Mouse (Mus musculus) cerebellum, adult (tissue): ENCODE results near the gene Dach1.

Source experiments
- ATAC-seq: cut with Nextera tagmentation; 2 replicates; pipeline ENCODE4 v1.9.2; 2017; ENCODE audit warnings: mild to moderate bottlenecking, moderate library complexity, mixed read lengths; ENCODE audit not compliant: insufficient number of reproducible peaks, low FRiP score, low TSS enrichment

The Dach1 gene

DNA sequence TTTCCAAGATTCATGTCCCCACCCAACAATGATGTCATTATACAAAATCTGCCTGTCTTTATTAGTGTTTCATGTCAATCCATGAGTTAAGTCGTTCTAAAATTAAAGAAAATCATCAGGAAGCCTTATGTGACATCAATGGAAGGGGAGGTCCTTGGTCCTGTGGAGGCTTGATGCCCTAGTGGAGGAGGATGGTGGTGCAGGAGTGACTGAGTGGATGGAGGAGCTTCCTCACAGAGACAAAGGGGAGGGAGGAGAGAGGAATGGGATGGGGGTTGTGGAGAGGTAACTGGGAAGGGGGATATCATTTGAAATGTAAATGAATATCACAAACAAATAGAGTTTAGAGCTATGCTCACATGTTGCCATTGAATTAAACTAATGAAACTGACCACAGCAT is 287.6 kb downstream of the Dach1 start:
- ATAC-seq = no peak

DNA sequence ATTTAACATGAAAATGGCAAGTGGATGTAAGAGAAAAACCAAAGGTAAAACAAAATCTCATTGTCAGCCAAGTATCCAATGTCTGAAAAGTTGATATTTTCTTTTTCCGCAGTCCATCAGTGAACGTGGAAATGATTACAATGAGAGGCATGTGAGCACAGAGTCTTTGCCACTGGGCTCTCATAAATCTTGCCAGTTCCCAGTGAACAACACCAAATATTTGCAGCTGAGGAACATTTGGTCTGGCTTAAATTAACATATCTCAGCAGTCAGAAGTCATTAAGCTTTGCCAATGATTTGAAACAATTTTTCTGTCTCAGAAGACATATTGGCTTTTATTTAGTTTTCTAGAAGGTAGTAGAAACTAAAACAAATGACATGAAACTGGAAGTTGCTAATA is 298.6 kb downstream of the Dach1 start:
- no peak for ATAC-seq

DNA sequence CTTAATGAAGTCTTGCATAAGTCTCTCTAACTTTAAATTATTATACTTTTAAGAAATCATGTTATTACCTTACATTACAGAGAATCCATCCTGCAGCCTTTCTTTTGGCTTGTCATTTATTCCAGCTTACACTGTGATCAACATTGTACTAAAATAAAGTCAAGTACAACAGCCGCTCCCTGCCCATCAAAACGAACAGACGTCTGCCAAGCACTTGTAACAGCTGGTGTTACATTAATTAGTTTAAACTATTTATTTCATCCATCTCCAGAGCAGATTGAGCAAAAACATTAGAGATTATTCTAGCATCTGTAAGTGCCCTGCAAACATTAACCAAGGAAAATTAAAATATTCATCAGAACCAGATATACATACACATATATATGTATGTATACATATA is 311.2 kb downstream of the Dach1 start:
- ATAC-seq = no peak

DNA sequence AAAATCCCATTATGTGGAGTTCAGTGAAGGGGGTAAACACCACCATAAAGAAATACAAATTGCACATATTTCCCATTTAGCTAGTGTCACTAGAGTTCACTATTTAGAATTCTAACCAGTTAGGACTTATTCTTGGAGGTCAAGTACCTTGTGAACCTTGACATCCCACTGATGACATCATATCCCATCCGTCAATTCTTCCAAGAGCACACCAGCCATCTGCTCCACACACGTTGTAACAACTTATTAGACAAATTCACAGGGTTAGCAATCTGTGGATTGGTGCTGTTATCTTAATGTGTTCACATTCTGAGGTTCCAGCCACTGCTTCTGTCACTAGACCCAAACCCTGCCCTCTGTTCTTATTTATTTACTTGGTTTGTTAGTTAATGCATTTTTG is 312.3 kb downstream of the Dach1 start:
- ATAC-seq = no peak

DNA sequence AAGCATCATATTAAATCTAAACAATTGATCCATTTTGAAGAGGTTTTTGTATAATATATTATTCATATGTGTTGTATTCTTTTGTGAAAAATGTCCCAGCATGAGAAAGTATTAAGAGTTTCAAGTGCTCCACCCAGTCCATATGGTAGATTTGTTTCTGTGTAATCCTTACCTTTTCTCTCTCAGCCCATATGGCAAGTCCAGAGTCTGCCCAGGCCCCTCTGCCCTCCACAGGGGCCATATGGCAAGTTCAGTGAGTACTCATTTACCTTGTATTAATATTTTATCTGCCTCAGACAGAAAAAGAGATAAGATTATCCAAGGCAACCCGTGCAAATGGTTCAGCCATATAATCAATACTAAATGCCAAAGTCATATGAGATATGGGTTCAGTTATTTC is 314.2 kb downstream of the Dach1 start:
- ATAC-seq = no peak

DNA sequence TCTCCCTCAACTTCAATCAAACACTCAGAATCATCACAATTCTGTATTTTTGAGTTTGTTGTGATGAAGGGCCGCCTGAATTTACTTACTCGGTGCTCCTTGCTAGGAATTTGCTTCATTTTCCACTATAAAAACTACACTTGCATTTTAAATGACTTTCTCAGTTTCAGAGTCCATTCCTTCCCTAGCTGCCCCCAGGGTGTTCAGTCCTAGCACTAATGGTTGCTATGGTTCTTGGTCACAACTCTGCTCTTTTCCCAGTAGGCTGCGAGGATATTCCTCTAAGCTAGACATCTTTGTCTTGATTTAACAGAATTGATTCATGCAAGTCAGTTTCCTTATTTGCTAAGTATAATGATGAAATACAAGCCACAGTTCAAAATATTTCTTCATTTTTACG is 319.1 kb downstream of the Dach1 start:
- ATAC-seq = no peak

DNA sequence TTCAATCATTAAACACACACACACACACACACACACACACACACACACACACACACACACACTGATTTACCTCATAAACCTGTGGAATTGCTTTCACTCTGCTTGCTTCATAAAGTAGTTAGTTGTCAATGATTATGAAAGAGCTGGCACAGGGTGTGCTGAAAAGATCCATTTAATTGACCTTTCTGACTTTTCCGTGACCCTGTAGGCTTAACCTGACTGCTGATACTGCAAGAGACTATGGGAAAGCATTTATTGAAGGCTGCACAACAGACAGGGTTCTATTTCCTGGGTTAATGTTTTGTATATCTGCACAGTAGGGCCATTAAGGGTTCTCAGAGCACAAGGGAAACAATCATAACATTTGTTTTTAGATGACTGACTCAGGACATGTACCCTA is 321.9 kb downstream of the Dach1 start:
- no peak for ATAC-seq

DNA sequence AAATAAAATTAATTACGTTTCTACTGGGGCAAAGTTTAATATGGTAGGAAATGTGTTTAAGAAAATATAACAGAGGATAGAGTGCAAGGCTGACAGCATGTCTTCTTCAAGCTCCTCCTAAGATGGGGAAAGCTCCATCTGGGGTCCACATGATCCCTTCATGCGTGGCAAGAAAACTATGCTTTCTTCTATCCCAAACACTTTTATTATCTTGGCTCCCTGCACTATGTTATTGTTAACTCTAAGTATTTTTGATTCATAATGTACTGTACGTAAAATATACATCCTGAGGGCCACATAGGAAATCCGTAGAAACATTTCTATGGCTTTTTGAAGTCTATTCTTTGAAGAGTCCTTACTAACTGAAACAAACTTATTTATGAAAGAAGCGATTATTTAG is 330.3 kb downstream of the Dach1 start:
- no peak for ATAC-seq

DNA sequence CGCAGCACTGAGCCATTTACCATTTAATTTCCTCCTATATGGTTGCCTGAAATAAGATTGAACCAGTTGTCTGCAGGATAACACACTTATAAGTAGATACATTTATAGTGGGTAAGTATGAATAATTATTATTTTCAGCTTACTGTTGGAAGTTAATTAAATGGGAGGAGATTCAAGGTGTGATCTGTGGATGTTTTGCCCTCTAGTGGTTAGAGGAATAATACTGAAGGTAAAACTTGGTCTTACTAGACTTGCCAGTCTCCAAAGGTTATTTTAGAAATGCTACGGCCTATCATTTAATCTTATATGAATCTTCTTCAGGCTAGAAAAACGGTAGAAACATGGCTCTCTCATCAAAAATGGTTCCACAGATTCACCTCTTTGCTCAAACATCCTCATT is 339.7 kb downstream of the Dach1 start:
- ATAC-seq = no peak

DNA sequence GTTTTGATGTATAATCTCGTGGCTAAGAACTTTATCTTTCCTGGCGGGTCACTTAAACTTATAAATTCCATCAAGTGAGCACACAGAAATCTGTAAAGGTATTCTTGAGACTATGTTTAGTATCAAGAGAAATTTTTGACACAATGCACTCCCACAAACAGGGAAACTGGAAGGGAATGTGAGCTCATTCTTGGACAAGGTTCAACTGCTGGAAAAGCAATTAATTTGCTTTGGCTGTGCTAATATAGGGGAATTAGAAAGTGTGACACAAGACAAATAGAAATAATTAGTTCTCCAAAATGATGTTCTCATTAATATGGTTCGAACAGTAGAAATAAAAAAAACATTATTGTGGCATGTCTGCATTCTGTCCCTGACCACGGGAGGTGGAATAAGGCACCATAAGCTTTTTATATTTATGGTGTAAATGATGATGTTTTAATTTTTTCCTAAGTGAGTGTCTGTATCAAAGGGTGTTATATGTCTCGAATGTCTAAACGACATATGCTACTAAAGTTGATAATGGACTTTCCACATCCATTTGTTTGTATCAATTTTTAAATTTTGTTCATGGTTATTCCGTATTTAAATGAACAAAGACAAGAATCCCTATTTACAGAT is 354.9 kb downstream of the Dach1 start:
- no peak for ATAC-seq

DNA sequence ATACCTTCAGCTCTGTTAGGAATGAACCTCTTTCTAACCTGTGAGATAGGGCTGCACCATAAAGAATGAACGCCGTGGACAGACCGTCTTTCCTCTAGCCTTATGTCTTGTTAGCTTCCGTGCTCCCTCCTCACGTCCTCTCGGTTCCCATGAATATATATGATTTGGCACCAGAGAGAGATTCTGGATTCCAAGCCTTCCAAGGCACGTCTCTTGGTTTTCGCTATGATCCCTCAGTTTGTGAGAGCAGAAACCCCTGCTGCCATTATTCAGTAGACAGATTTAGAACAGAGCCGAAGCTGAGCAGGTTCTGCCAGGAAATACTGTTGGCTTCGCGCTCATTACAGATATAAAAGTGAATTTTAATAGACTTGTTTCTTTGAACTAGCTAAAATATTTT is 356.0 kb downstream of the Dach1 start:
- no peak for ATAC-seq

DNA sequence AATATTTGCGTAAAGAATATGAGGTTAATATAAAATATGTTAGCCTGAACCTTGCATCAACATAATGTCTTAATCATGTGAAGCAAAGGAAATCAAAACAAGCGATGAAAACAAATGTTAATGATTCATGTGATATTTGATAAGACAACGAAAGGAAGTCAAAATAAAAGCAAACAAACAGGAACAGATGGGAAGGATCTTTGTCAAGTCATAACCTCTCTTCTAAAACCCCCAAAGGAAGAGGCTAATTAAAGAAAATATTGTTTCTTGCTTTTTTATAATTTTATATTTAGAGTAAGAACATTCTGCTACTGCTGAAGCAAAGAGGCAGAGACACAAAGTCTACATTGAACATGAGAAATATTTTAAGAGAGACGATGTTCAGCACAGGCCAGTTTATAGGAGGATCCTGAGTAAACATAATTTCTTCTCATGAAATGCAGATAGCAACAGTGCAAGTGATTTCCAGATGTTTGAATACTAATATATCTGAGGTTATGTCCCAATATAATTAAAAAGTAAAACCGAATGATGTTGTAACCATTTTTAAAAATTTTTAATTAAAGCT is 374.1 kb downstream of the Dach1 start:
- no peak for ATAC-seq

DNA sequence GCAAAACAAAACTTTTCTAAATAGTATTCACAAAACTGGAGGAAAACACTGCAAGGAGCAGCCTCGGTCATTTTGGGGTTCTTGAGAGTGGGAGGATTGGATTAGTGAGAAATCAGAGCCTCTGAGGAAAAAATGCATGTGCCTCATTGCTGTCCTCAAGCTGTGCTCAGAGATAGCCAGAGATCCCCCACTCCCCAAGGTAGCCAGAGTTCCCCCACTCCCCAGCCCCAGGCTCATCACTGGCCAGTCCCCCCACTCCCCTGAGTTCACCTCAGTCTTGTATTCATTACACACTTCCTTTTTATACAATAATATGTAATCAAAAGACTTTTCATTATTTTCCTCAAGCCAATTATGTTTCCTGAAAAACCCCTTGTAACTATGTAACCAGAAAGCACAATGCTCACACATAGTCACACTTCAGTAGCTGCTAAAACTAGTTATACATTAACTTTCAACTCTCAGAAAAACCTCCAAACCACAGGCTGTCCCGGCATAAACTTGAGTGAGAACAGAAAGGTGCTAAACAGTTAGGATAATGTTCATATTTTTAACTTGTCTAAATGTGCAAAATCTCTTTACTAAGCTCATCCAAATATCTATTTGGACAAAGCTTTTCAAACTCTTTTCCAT is 395.3 kb downstream of the Dach1 start:
- no peak for ATAC-seq

DNA sequence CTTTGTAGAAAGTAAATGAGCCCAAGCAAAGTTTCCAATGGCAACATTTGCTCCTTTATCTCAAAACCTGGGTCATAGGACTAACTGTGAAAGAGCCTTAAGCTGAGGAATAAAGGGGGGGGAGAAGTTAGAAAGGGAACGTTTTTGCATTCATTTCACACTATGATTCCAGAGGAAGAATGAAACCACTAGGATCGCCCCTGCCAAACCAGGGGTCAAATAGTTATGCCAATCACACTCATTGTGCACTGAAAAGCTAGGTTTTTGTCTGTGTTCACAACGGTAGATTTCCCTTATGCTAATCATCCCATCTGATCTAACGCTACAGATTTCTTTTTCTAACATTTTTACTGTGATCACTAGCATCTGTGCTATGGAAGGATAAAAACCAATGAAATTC is 415.2 kb downstream of the Dach1 start:
- no peak for ATAC-seq

DNA sequence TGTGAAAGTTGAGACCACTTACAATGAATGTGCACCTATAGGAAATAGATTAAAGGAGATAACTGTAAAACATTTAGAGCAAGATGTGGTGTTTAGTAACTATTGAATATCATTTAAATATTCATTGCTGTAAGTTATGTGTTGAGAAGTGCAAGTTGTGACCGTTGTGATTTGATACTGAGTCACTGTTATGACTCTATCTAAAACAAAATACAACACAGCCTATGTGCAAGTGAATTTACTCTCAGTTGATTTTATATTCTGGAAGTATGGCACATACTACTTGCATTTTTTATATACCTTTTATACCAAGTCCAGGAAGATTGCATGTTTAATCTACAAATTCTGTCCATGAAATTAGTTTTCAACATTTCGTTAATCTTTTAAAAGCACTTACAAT is 415.6 kb downstream of the Dach1 start:
- no peak for ATAC-seq

DNA sequence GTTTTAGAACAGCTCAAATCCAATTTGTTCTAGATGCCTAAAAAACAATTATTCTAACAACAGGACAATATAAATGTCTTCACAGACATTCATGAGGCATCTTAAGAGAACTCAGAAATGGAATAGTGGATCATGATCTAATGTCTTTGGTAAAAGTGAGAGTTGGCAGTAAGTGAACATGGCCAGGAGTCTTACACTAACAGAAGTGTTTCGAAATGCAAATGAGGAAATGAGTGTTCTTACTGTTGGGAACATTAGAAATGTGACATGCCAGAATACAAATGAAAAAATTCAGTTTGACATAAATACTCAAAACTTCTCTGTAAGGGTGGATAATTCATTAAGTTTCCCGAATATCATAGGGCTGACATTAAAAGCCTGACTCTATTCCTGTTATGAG is 426.3 kb downstream of the Dach1 start:
- ATAC-seq = no peak

DNA sequence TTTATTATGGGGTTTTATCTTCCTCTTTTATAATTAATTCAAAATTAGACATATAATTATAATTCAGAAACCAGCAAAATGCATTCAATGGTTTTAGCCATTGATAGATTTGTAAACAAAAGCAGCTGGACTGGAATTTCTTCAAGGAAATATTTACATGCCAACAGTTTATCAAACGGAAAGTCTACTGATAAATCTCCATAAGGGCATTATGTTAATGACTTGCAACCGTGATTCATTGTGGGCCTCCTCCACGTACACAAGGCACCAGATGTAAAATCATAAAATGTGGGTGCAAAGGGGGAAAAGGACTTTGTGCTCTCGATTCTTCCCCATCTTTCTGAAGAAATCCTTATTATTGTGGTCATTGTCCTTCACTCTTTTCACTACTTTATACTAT is 426.8 kb downstream of the Dach1 start:
- ATAC-seq = no peak
